Mouse (Mus musculus) olfactory bulb, adult 2 months (tissue): Measurements from ENCODE around the gene Prss57.

Source experiments
- CTCF ChIP-seq: fragments of 200-500 bp; IDR thresholded peaks from 2 replicates; pipeline ENCODE4 v1.5.1; 2012; ENCODE audit warnings: low read depth, mild to moderate bottlenecking, low read length, moderate library complexity; ENCODE audit not compliant: insufficient read depth
- POLR2A ChIP-seq: fragments of 200-500 bp; IDR thresholded peaks from 2 replicates; pipeline ENCODE4 v1.6.1; 2012; ENCODE audit warnings: mild to moderate bottlenecking, low read depth, low read length, moderate library complexity; ENCODE audit not compliant: insufficient read depth

DNA sequence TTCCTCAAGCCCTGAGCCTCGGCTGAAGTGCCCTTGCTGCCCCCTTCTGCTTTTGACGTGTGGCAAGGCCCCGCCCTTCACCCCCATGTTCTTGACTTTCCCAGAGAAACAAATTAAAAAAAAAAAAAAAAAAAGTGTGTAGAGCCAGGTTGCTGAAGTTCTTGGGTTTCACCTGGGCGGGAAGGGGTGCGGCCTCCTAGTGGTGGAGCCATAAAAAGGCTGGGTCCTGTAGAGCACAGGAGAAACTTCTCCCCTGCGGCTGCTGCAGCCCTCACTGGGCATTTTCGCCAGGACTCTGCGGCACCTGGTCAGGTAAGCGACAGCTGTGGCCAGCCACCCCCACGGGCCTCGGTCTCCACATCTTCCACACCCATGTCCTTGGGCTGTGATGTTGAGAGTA lies 30.0 kb upstream of the Prss57 start, which contains the start of gene Misp:
- TF ChIP-seq CTCF (no peak), POLR2A (no peak)
